Mouse (Mus musculus): ENCODE measurements at regions not wholly inside any gene's neighbourhood (a gene's known extent, or its start where the extent isn't known, plus 50 kb on each side); places are given as distances from the start of the nearest gene placed in this dataset.

DNA sequence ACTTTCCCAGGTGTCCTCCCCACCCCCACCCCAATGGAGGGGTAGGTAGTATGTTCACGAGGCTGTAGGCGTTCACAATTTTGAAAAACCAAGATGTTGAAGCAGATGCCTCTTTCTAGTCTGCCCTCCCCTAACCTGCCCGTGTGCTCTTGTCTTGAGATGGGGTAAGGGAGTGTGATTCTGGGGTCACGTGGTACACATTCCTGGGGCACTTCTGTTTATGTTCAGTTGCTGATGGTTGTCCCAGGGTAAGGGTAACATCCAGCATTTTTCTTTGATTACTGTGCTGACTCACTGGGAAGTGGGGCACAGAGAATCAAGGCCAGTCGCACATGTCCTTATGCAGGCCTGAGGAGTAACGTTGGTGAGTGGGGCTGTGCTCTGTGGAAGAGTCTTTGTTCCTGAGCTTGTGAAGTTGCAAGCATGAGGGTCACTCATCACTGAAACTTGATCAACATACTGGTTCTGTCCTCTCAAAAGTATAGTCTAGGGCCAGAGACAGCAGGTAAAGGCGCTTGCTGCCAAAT, 110.3 kb downstream of the Evx1 start:
- TF ChIP-seq CTCF (IDR thresholded peaks at IDR 0.05; ENCODE audit: low read depth, low read length), result no peak
- no peak for TF ChIP-seq POLR2A (IDR thresholded peaks at IDR 0.05; ENCODE audit: extremely low read depth, insufficient read depth, low read length)
